Mouse (Mus musculus) erythroblast, embryonic 14.5 days (primary cell): ENCODE data around the gene E2f6. TPM values are rescaled to one million over a fixed set of nuclear protein-coding genes. Genes with fewer than 3 reads are reported as not detected.

Experiments
- H3K27me3 ChIP-seq: 2 replicates; pipeline ENCODE4 v1.6.1; 2012; ENCODE audit warnings: inconsistent platforms; ENCODE audit not compliant: control insufficient read depth
- H3K36me3 ChIP-seq: 2 replicates; pipeline ENCODE4 v1.6.1; 2012; ENCODE audit warnings: mild to moderate bottlenecking, inconsistent platforms; ENCODE audit not compliant: control insufficient read depth
- H3K4me1 ChIP-seq: 2 replicates; pipeline ENCODE4 v1.6.1; 2012; ENCODE audit warnings: inconsistent platforms; ENCODE audit not compliant: control insufficient read depth
- H3K4me3 ChIP-seq: replicated peaks from 2 replicates; pipeline ENCODE3; 2012; ENCODE audit warnings: moderate library complexity, mild to moderate bottlenecking, inconsistent platforms
- H3K9me3 ChIP-seq: 2 replicates; pipeline ENCODE4 v1.6.1; 2012; ENCODE audit warnings: low read length, inconsistent platforms, mixed read lengths; ENCODE audit not compliant: control insufficient read depth
- GATA1 ChIP-seq: IDR thresholded peaks from 2 replicates; pipeline ENCODE4 v1.6.1; 2012; ENCODE audit warnings: low read length, inconsistent platforms, mixed read lengths
- TAL1 ChIP-seq: IDR thresholded peaks from 3 replicates; pipeline ENCODE4 v1.6.1; 2012; ENCODE audit warnings: low read length, inconsistent platforms, mixed read lengths
- polyA plus RNA-seq: library from polyadenylated mRNA; stranded (reverse); fragments of >175 nt; gene quantifications from 2 replicates; pipeline ENCODE4 v1.2.3, GENCODE M21; 2012

The E2f6 gene
- polyA plus RNA-seq, 1 experiment: 0.53 TPM

- TF ChIP-seq TAL1: no peak
- TF ChIP-seq GATA1: no peak
- Histone ChIP-seq H3K4me3 (no peak overlapping the region), H3K36me3 (no peaks in the 10 kb centered on the region), H3K27me3 (no peaks in the 10 kb centered on the region), H3K4me1 (no peaks in the 10 kb centered on the region), H3K9me3 (no peaks in the 10 kb centered on the region)
Measured at GRCm38 (mm10) chr12:16837766-16838165, 27.0 kb downstream of the E2f6 start.

- Histone ChIP-seq H3K27me3 (no peaks in the 10 kb centered on the region), H3K4me3 (no peak overlapping the region), H3K9me3 (no peaks in the 10 kb centered on the region), H3K36me3 (no peaks in the 10 kb centered on the region), H3K4me1 (no peaks in the 10 kb centered on the region)
- TF ChIP-seq GATA1 (no peak), TAL1 (no peak)
Measured at GRCm38 (mm10) chr12:16840842-16841782, 30.3 kb downstream of the E2f6 start.

- H3K4me3 ChIP-seq: no peak overlapping the region
- no peaks in the 10 kb centered on the region for H3K9me3 ChIP-seq
- H3K36me3 ChIP-seq: no peaks in the 10 kb centered on the region
- no peaks in the 10 kb centered on the region for H3K4me1 ChIP-seq
- no peak for TF ChIP-seq TAL1
- TF ChIP-seq GATA1: no peak
- no peaks in the 10 kb centered on the region for H3K27me3 ChIP-seq
Measured at GRCm38 (mm10) chr12:16844623-16845592, 34.1 kb downstream of the E2f6 start.

GRCm38 (mm10) chr12:16847204-16847792 lies 36.5 kb downstream of the E2f6 start:
- no peaks in the 10 kb centered on the region for H3K36me3 ChIP-seq
- TF ChIP-seq GATA1: no peak
- TF ChIP-seq TAL1: no peak

GRCm38 (mm10) chr12:16848501-16848900 lies 37.7 kb downstream of the E2f6 start:
- Histone ChIP-seq H3K27me3 (no peaks in the 10 kb centered on the region), H3K4me1 (no peaks in the 10 kb centered on the region), H3K4me3 (no peak overlapping the region), H3K9me3 (no peaks in the 10 kb centered on the region), H3K36me3 (no peaks in the 10 kb centered on the region)
- TF ChIP-seq TAL1 (no peak), GATA1 (no peak)

More at GRCm38 (mm10) chr12:16847204-16847792, 36.5 kb downstream of the E2f6 start:
- no peaks in the 10 kb centered on the region for H3K4me1 ChIP-seq
- no peaks in the 10 kb centered on the region for H3K9me3 ChIP-seq
- H3K4me3 ChIP-seq: no peak overlapping the region
- no peaks in the 10 kb centered on the region for H3K27me3 ChIP-seq

GRCm38 (mm10) chr12:16849821-16850220 lies 39.1 kb downstream of the E2f6 start:
- no peak for TF ChIP-seq GATA1
- TF ChIP-seq TAL1: no peak
- no peaks in the 10 kb centered on the region for H3K27me3 ChIP-seq
- H3K4me1 ChIP-seq: no peaks in the 10 kb centered on the region
- H3K4me3 ChIP-seq: no peak overlapping the region
- H3K9me3 ChIP-seq: no peaks in the 10 kb centered on the region
- H3K36me3 ChIP-seq: no peaks in the 10 kb centered on the region

- no peaks in the 10 kb centered on the region for H3K27me3 ChIP-seq
- H3K36me3 ChIP-seq: no peaks in the 10 kb centered on the region
- H3K4me1 ChIP-seq: no peaks in the 10 kb centered on the region
- no peak overlapping the region for H3K4me3 ChIP-seq
- no peaks in the 10 kb centered on the region for H3K9me3 ChIP-seq
- TF ChIP-seq TAL1 (no peak), GATA1 (no peak)
Measured at GRCm38 (mm10) chr12:16850431-16851375, 39.9 kb downstream of the E2f6 start.

GRCm38 (mm10) chr12:16853431-16854165 lies 42.8 kb downstream of the E2f6 start:
- no peaks in the 10 kb centered on the region for H3K36me3 ChIP-seq
- no peaks in the 10 kb centered on the region for H3K27me3 ChIP-seq
- no peak overlapping the region for H3K4me3 ChIP-seq
- no peaks in the 10 kb centered on the region for H3K4me1 ChIP-seq
- H3K9me3 ChIP-seq: no peaks in the 10 kb centered on the region
- no peak for TF ChIP-seq GATA1
- TF ChIP-seq TAL1: no peak
